Mouse (Mus musculus) liver, postnatal 0 days (tissue): ENCODE data around the gene Cd6.

Experiments
- CTCF ChIP-seq: sonication (generic); IDR thresholded peaks from 2 replicates; pipeline ENCODE4 v1.5.1; 2016; ENCODE audit warnings: antibody characterized with exemption, low read depth
- EP300 ChIP-seq: IDR thresholded peaks from 2 replicates; pipeline ENCODE4 v1.6.1; 2016; ENCODE audit warnings: antibody characterized with exemption, low read depth, mild to moderate bottlenecking

GRCm38 (mm10) chr19:10868623-10869141, 38.8 kb upstream of the Cd6 start:
- TF ChIP-seq CTCF, result no peak
- no peak for TF ChIP-seq EP300
